Mouse (Mus musculus): ENCODE results near the gene Ngb.

DNA sequence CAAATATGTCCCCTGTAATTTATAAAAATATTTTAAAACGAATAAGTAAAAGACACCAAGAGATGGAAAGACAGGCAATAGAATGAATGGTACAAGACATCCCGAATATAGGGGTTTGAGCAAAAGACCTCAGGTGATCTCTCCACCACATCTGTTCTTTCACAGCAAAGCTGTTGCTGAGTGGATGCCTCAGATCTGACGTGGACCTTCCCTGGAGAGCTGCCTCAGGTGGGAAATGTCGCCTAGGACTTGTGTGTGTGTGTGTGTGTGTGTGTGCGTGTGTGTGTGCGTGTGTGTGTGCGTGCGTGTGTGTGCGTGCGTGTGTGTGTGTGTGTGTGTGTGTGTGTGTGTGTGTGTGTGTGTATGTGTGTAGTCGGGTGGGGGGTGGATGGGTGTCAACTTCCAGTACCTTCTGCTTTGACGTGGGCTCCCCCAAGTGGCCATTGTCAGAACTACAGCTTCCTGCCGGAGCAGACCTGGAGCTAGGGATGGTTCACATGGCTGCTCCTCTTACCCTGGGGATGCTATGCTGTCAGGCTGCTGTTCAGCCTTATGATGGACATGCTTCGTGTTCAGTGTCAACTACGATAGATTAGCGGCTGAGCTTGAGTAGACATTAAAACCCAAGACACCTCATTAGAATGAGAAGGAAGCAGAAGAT, 49.5 kb downstream of the Ngb start:
- peak; percentile 91 for TF ChIP-seq CTCF (IDR thresholded peaks at IDR 0.05; ENCODE audit: borderline replicate concordance, extremely low read depth, insufficient read depth, insufficient read length)
- no peak for TF ChIP-seq POLR2A (IDR thresholded peaks at IDR 0.05; ENCODE audit: borderline replicate concordance, extremely low read depth, insufficient read depth, insufficient read length, poor library complexity, severe bottlenecking)
